Mouse (Mus musculus): ENCODE measurements around the gene Gm20509. TPM values are rescaled to one million over a fixed set of nuclear protein-coding genes. Genes with fewer than 3 reads are reported as not detected.
"Not testable (repeated sequence)": the region's sequence is repeated elsewhere in the genome, so short reads cannot be mapped to it uniquely, and the experiment has no call there.

Gene Gm20509
- polyA plus RNA-seq, 1 experiment from 2014 or later: not detected

DNA sequence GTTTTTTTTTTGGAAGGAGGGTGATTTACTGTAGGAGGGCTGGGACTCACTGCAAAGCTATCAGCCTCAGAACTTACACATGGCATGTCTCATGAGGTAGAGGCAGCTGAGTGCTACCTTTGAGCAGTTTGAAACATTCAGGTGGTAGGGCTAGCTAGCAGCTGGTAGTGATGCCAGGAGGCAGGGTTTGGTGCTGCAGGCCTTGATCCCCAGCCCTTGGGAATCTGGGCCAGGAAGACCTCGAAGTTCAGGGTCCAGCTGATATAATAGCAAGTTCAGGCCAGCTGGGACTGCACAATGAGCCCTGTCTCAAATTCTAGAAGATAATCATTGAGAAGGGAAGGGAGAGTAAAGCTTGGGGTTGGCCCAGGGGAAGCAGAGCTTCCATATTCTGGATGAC lies 2.9 kb downstream of the Gm20509 start:
- no peak overlapping the region for H3K9ac ChIP-seq (replicated peaks; ENCODE audit: low read length)
- H3K27me3 ChIP-seq (ENCODE audit: control insufficient read depth, insufficient read depth, low read length): peaks cover 12% of the 10 kb centered on the region; the same call in 1 of the 2 replicates
- ATAC-seq (ENCODE audit: low FRiP score, low TSS enrichment) (no peak), DNase-seq (no peak)
- WGBS: 62% methylated on average over 1 of the region's 1 CpGs
- H3K9me3 ChIP-seq (ENCODE audit: control insufficient read depth, low read length): no peaks in the 10 kb centered on the region
- H3K36me3 ChIP-seq (ENCODE audit: control insufficient read depth, insufficient read depth, low read length): no peaks in the 10 kb centered on the region
- H3K4me2 ChIP-seq (ENCODE audit: low read length): no peak overlapping the region
- H3K4me3 ChIP-seq (replicated peaks; ENCODE audit: low read depth, low read length): no peak overlapping the region
- peaks cover 5% of the 10 kb centered on the region; the same call in 1 of the 2 replicates for H3K4me1 ChIP-seq (ENCODE audit: control insufficient read depth, insufficient read depth, low read length)
- no peak overlapping the region for H3K27ac ChIP-seq (replicated peaks; ENCODE audit: low read depth, low read length)

DNA sequence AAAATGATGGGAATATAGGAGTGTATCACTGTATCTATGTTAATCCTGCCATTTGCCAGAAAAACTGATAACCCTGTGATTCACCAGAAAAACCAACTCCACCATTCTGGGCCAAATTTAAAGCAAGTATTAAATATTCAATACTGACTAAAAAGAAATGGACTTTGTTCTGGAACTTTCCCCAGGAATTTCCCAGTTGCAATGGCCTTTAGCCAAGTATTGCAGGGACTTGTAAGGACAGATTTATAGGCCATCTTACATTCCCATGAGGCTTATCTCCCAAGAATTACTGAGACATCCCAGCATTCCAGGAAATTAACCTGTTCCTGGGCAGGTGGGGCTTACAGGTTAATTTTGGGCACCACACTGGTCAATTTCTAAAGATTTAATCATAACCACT lies 3.5 kb downstream of the Gm20509 start:
- ATAC-seq (ENCODE audit: low FRiP score, low TSS enrichment): no peak
- no peak for DNase-seq
- Histone ChIP-seq H3K36me3 (ENCODE audit: control insufficient read depth, insufficient read depth, low read length) (no peaks in the 10 kb centered on the region), H3K9me3 (ENCODE audit: control insufficient read depth, low read length) (no peaks in the 10 kb centered on the region), H3K27ac (replicated peaks; ENCODE audit: low read depth, low read length) (no peak overlapping the region), H3K27me3 (ENCODE audit: control insufficient read depth, insufficient read depth, low read length) (peaks cover 12% of the 10 kb centered on the region; the same call in 1 of the 2 replicates), H3K9ac (replicated peaks; ENCODE audit: low read length) (no peak overlapping the region), H3K4me2 (ENCODE audit: low read length) (no peak overlapping the region), H3K4me3 (replicated peaks; ENCODE audit: low read depth, low read length) (no peak overlapping the region), H3K4me1 (ENCODE audit: control insufficient read depth, insufficient read depth, low read length) (peaks cover 5% of the 10 kb centered on the region; the same call in 1 of the 2 replicates)

DNA sequence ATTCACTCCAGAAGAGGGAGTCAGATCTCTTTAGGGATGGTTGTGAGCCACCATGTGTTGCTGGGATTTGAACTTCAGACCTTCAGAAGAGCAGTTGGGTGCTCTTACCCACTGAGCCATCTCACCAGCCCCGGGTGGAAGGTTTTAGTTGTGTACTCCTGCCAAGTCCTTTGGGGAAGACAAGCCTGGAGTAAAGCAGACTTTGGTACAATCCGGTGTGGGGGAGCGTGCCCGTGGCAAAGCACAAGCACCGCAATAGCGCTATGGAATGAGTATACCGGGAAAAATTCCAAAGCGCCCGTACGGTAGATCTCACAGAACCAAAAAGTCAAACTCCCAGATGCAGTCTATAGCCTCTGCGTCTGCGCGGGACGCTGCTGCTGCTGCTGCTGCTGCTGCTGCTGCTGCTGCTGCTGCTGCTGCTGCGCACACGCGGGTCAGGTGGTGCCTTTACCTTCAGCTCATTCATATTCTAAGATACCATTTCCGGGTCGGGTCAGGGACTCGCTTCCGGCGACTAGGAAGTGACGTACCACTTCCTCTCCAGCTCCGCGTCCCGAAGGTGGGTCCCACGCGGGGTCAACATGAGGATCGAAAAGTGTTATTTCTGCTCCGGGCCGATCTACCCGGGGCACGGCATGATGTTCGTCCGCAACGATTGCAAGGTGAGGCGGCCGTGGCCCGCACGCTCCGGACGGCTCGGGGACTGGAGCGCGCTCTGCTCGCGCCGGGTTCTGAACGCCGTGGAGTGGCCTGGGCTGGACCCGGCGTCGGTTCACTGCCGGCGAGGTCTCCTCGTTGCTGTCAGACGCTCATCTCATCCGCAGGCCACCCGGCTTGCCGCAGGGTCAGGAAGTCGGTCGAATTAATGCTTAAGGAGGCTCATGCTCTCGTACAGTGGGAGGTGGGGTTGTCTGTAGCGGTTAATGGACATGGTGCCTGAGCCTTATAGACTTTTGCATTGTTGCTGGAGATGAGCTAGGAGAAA lies 10.9 kb downstream of the Gm20509 start, which contains the start of gene Rsl24d1:
Rsl24d1 (plus strand) TSS at position 508 of the 988 bp plus-strand sequence.
- ATAC-seq (ENCODE audit: low FRiP score, low TSS enrichment) (peak; percentile 97), DNase-seq (peak; percentile 96)
- Histone ChIP-seq H3K4me2 (ENCODE audit: low read length) (peak within 1 kb of the TSS; percentile 60), H3K4me3 (replicated peaks; ENCODE audit: low read depth, low read length) (peak within 1 kb of the TSS; percentile 89), H3K36me3 (ENCODE audit: control insufficient read depth, insufficient read depth, low read length) (peaks cover 29% of the 10 kb centered on the region), H3K4me1 (ENCODE audit: control insufficient read depth, insufficient read depth, low read length) (no peaks in the 10 kb centered on the region; the same call in 1 of the 2 replicates), H3K27me3 (ENCODE audit: control insufficient read depth, insufficient read depth, low read length) (no peaks in the 10 kb centered on the region), H3K9me3 (ENCODE audit: control insufficient read depth, low read length) (no peaks in the 10 kb centered on the region), H3K27ac (replicated peaks; ENCODE audit: low read depth, low read length) (peak within 1 kb of the TSS; percentile 68), H3K9ac (replicated peaks; ENCODE audit: low read length) (peak within 1 kb of the TSS; percentile 79)
- under 1% methylated on average over 64 of the region's 64 CpGs for WGBS

DNA sequence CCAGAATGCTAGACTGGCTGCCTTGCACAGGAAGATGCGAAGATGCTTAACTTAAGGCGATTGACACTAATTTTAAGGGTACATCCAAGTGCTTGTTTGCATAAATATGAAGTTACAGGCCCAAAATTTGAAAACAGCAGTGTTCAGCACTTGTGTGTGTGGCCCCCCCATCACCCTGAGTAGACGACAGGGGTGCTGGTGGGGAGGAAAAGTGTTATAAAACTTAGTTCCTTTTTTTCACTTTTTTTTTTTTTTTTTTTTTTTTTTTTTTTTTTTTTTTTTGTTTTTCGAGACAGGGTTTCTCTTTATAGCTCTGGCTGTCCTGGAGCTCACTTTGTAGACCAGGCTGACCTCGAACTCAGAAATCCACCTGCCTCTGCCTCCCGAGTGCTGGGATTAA lies 14.4 kb downstream of the Gm20509 start:
- 86% methylated on average over 5 of the region's 6 CpGs for WGBS
- not testable (repeated sequence) for H3K9me3 ChIP-seq (ENCODE audit: control insufficient read depth, low read length); H3K9ac ChIP-seq (replicated peaks; ENCODE audit: low read length); H3K4me3 ChIP-seq (replicated peaks; ENCODE audit: low read depth, low read length); H3K4me1 ChIP-seq (ENCODE audit: control insufficient read depth, insufficient read depth, low read length); H3K4me2 ChIP-seq (ENCODE audit: low read length); ATAC-seq (ENCODE audit: low FRiP score, low TSS enrichment); DNase-seq; H3K27me3 ChIP-seq (ENCODE audit: control insufficient read depth, insufficient read depth, low read length); H3K27ac ChIP-seq (replicated peaks; ENCODE audit: low read depth, low read length)
- H3K36me3 ChIP-seq (ENCODE audit: control insufficient read depth, insufficient read depth, low read length): peaks cover 53% of the 10 kb centered on the region

DNA sequence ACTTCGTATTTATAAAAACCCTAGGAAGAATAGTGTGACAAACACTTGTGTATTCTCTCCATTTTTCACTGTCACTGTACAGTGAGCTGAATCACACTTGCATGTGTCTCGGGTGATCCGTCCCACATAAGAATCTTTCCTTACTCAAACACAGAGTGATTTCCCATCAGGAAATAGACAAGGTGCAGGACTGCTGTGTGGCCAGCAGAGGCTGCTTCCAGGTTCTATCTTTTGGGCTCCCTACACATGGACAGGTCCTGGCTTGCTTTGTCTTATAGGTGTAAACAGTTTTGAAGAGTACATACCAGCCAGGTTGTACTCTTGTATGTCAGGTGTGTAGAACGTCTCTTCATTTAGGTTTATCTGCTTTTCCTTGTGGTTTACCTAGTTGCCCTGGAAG lies 15.7 kb downstream of the Gm20509 start:
- H3K4me1 ChIP-seq (ENCODE audit: control insufficient read depth, insufficient read depth, low read length): no peaks in the 10 kb centered on the region; the same call in 1 of the 2 replicates

DNA sequence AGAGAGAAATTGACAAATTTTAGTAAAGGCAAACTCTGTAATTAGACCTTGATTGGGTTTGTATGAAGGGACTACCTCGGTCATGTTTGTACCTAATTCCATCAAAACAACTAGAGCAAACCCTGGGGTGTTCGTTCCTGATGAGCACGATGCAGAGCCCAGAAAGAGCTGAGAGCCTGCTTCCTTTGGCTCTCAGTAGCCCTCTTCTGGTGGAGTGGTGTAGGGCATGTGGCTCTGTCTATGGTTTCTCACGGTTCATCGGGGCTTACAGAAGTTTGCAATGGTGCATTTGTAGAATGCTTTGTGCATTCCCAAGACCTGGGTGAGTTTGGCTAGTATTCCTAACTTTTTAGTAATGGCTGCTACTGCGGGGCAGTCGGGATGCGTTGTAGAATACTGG lies 19.5 kb downstream of the Gm20509 start:
- no peaks in the 10 kb centered on the region for H3K27me3 ChIP-seq (ENCODE audit: control insufficient read depth, insufficient read depth, low read length)
- H3K4me1 ChIP-seq (ENCODE audit: control insufficient read depth, insufficient read depth, low read length): no peaks in the 10 kb centered on the region
- H3K9ac ChIP-seq (replicated peaks; ENCODE audit: low read length): no peak overlapping the region
- H3K4me3 ChIP-seq (replicated peaks; ENCODE audit: low read depth, low read length): no peak overlapping the region
- ATAC-seq (ENCODE audit: low FRiP score, low TSS enrichment) (no peak), DNase-seq (peak; percentile 52)
- H3K36me3 ChIP-seq (ENCODE audit: control insufficient read depth, insufficient read depth, low read length): peaks cover 77% of the 10 kb centered on the region
- WGBS: 83% methylated on average over 8 of the region's 8 CpGs
- no peak overlapping the region for H3K4me2 ChIP-seq (ENCODE audit: low read length)
- H3K9me3 ChIP-seq (ENCODE audit: control insufficient read depth, low read length): no peaks in the 10 kb centered on the region
- H3K27ac ChIP-seq (replicated peaks; ENCODE audit: low read depth, low read length): no peak overlapping the region

More for the DNA sequence above, 15.7 kb downstream of the Gm20509 start:
- Histone ChIP-seq H3K4me3 (replicated peaks; ENCODE audit: low read depth, low read length) (no peak overlapping the region), H3K27me3 (ENCODE audit: control insufficient read depth, insufficient read depth, low read length) (no peaks in the 10 kb centered on the region), H3K4me2 (ENCODE audit: low read length) (no peak overlapping the region), H3K9ac (replicated peaks; ENCODE audit: low read length) (no peak overlapping the region), H3K27ac (replicated peaks; ENCODE audit: low read depth, low read length) (no peak overlapping the region), H3K36me3 (ENCODE audit: control insufficient read depth, insufficient read depth, low read length) (peaks cover 58% of the 10 kb centered on the region), H3K9me3 (ENCODE audit: control insufficient read depth, low read length) (no peaks in the 10 kb centered on the region)
- ATAC-seq (ENCODE audit: low FRiP score, low TSS enrichment) (no peak), DNase-seq (no peak)
- 94% methylated on average over 4 of the region's 4 CpGs for WGBS

DNA sequence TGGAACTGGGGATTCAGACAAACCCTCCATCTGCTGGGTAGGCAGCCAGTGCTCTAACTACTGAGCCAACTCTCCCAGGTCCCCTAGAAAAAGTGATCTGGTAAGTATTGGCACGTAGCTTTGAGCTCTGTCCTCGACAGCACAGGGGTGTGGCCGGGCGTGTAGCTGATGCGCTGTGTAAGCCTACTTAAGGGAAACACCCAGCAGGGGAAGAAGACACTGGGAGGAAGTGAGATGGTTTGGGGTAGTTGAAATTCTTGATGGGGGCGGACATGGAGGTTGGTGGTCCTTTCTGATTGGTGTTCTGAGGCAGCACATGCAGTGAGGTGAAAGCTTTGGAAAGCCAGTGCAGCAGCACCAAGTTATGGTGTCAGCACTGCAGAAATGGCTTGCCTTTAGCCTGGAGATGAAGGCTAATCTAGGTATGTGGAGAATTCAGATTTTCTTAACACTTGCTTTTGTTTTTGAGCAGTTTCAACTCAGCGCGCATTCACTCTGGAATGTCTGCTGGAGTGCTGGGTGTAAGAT lies 22.8 kb downstream of the Gm20509 start:
- WGBS: 93% methylated on average over 8 of the region's 8 CpGs
- Histone ChIP-seq H3K9ac (replicated peaks; ENCODE audit: low read length) (no peak overlapping the region), H3K4me2 (ENCODE audit: low read length) (no peak overlapping the region), H3K27me3 (ENCODE audit: control insufficient read depth, insufficient read depth, low read length) (no peaks in the 10 kb centered on the region), H3K9me3 (ENCODE audit: control insufficient read depth, low read length) (no peaks in the 10 kb centered on the region), H3K36me3 (ENCODE audit: control insufficient read depth, insufficient read depth, low read length) (peaks cover 87% of the 10 kb centered on the region), H3K4me3 (replicated peaks; ENCODE audit: low read depth, low read length) (no peak overlapping the region), H3K4me1 (ENCODE audit: control insufficient read depth, insufficient read depth, low read length) (no peaks in the 10 kb centered on the region), H3K27ac (replicated peaks; ENCODE audit: low read depth, low read length) (no peak overlapping the region)
- ATAC-seq (ENCODE audit: low FRiP score, low TSS enrichment): no peak
- no peak for DNase-seq

DNA sequence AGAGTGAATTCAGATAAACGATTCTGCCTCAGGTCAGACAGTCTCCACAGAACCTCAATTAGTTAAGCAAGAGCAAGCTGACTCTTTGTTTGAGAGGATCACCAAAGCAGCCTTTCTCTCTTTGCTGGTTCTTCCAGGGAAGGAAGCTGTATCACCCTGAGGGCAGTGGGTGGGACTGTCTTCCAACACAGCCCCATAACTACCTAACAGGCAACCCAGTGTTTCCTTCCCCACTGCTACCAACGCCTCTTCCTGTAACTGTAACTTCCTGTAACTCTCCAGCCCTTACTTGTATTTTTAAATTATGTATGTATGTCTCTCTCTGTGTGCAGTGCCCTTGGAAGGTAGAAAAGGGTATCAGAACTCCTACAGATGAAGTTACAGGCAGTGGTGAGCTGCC lies 25.2 kb downstream of the Gm20509 start:
- WGBS: 92% methylated on average over 2 of the region's 2 CpGs
- peaks cover 65% of the 10 kb centered on the region for H3K36me3 ChIP-seq (ENCODE audit: control insufficient read depth, insufficient read depth, low read length)
- no peak overlapping the region for H3K27ac ChIP-seq (replicated peaks; ENCODE audit: low read depth, low read length)
- H3K4me1 ChIP-seq (ENCODE audit: control insufficient read depth, insufficient read depth, low read length): no peaks in the 10 kb centered on the region
- no peaks in the 10 kb centered on the region for H3K27me3 ChIP-seq (ENCODE audit: control insufficient read depth, insufficient read depth, low read length)
- no peak overlapping the region for H3K4me2 ChIP-seq (ENCODE audit: low read length)
- ATAC-seq (ENCODE audit: low FRiP score, low TSS enrichment): no peak
- no peak overlapping the region for H3K4me3 ChIP-seq (replicated peaks; ENCODE audit: low read depth, low read length)
- no peaks in the 10 kb centered on the region for H3K9me3 ChIP-seq (ENCODE audit: control insufficient read depth, low read length)
- no peak for DNase-seq
- no peak overlapping the region for H3K9ac ChIP-seq (replicated peaks; ENCODE audit: low read length)
